Mouse (Mus musculus) liver, embryonic 14.5 days (tissue): ENCODE results near the gene Slc25a35. TPM values are rescaled to one million over a fixed set of nuclear protein-coding genes. Genes with fewer than 3 reads are reported as not detected.

ENCODE experiments used
- ATAC-seq: fragments of 200-750 bp; cut with Nextera tagmentation; 2 replicates; pipeline ENCODE4 v1.8.0; 2017; ENCODE audit warnings: moderate number of reproducible peaks, mild to moderate bottlenecking, moderate library complexity; ENCODE audit not compliant: insufficient read depth
- DNase-seq, 3 experiments: peaks; one replicate each; pipeline ENCODE4 v3.0.0-alpha.2; 2012 to 2013; ENCODE audit warnings: low read depth in 3 of 3, low spot score in 3 of 3
- H3K27ac ChIP-seq: fragments of 300-500 bp; sonication (generic); 2 replicates; pipeline ENCODE4 v1.5.1; 2014; ENCODE audit warnings: moderate library complexity, mild to moderate bottlenecking, control low read depth, inconsistent platforms
- H3K27me3 ChIP-seq: fragments of 300-500 bp; sonication (generic); 2 replicates; pipeline ENCODE4 v1.6.1; 2014; ENCODE audit warnings: mild to moderate bottlenecking, low read length, moderate library complexity; ENCODE audit not compliant: control insufficient read depth, insufficient read depth
- H3K36me3 ChIP-seq: fragments of 300-500 bp; sonication (generic); replicated peaks from 2 replicates; pipeline ENCODE4 v1.6.1; 2014; ENCODE audit warnings: low read depth; ENCODE audit not compliant: control insufficient read depth, insufficient read depth
- H3K4me1 ChIP-seq, 2 experiments: fragments of 200-500 bp in 1 of 2; fragments of 300-500 bp in 1 of 2; sonication (generic) in 1 of 2; replicated peaks; 2 replicates each; pipeline ENCODE4 v1.6.1; 2012 to 2014; ENCODE audit warnings: antibody characterized with exemption in 1 of 2, inconsistent platforms in 1 of 2, low read length in 1 of 2; ENCODE audit not compliant: control insufficient read depth in 2 of 2, insufficient read depth in 2 of 2
- H3K4me2 ChIP-seq: fragments of 300-500 bp; sonication (generic); 2 replicates; pipeline ENCODE4 v1.6.1; 2014; ENCODE audit warnings: low read depth, mild to moderate bottlenecking, control low read depth, moderate library complexity
- H3K4me3 ChIP-seq, 2 experiments: fragments of 200-500 bp in 1 of 2; fragments of 300-500 bp in 1 of 2; sonication (generic) in 1 of 2; 2 replicates each; pipeline ENCODE4 v1.5.1; 2012 to 2014; ENCODE audit warnings: low read depth in 2 of 2, low read length in 2 of 2, mild to moderate bottlenecking in 2 of 2, control low read depth in 1 of 2, inconsistent platforms in 1 of 2, moderate library complexity in 1 of 2; ENCODE audit not compliant: insufficient read depth in 1 of 2
- H3K9ac ChIP-seq: fragments of 300-500 bp; sonication (generic); replicated peaks from 2 replicates; pipeline ENCODE4 v1.6.1; 2014; ENCODE audit warnings: mild to moderate bottlenecking, control low read depth, moderate library complexity
- H3K9me3 ChIP-seq: fragments of 300-500 bp; sonication (generic); 2 replicates; pipeline ENCODE4 v1.6.1; 2016; ENCODE audit warnings: low read length, mixed read lengths; ENCODE audit not compliant: control insufficient read depth
- CTCF ChIP-seq: IDR thresholded peaks from 2 replicates; pipeline ENCODE4 v1.5.1; 2016; ENCODE audit warnings: antibody characterized with exemption, low read depth, control low read depth
- EP300 ChIP-seq: IDR thresholded peaks from 2 replicates; pipeline ENCODE4 v1.6.1; 2016; ENCODE audit warnings: antibody characterized with exemption, low read depth
- WGBS: fragments of 180-500 bp; shearing (Covaris S2); extraction: QIAGEN DNeasy Blood & Tissue Kit; methylation state at CpG from one replicate; pipeline ENCODE4 v1.1.7; 2014; ENCODE audit not compliant: insufficient replicate concordance; 5-methylcytosine and 5-hydroxymethylcytosine counted together
- polyA plus RNA-seq, 2 experiments: library from polyadenylated mRNA; depleted of rRNA in 1 of 2; stranded (reverse) in 1 of 2; unstranded in 1 of 2; fragments of >200 nt; fragmentation: Nextera tagmentation in 1 of 2; extraction: Ambion mirVana in 1 of 2; gene quantifications; 2 replicates each; pipeline versions ENCODE4 v1.2.1 to v1.2.3; 2012 to 2014

The Slc25a35 gene
- polyA plus RNA-seq, 2 experiments, result 0.13 to 0.59 TPM

GRCm38 (mm10) chr11:68975085-68975484 lies 7.2 kb downstream of the Slc25a35 start, which contains the start of gene Rangrf:
Gene Rangrf (minus strand): TSS chr11:68975185.
- no peaks in the 10 kb centered on the region for H3K9me3 ChIP-seq
- H3K4me3 ChIP-seq, result peak within 1 kb of the TSS; percentile 50 to 57; a peak in 2 of 4 replicates
- H3K27ac ChIP-seq, result no peak within 1 kb of the TSS
- ATAC-seq, result no peak
- 67% methylated on average over 7 of the region's 7 CpGs for WGBS
- no peaks in the 10 kb centered on the region for H3K36me3 ChIP-seq
- TF ChIP-seq CTCF (no peak), EP300 (no peak)
- H3K4me2 ChIP-seq, result peak within 1 kb of the TSS; percentile 74
- no peaks in the 10 kb centered on the region for H3K27me3 ChIP-seq
- H3K9ac ChIP-seq, result no peak within 1 kb of the TSS; the same call in 1 of the 2 replicates
- DNase-seq, result no peak
- H3K4me1 ChIP-seq, result peaks cover 0 to 14% of the 10 kb centered on the region in 2 experiments; a peak in 3 of 4 replicates

DNA sequence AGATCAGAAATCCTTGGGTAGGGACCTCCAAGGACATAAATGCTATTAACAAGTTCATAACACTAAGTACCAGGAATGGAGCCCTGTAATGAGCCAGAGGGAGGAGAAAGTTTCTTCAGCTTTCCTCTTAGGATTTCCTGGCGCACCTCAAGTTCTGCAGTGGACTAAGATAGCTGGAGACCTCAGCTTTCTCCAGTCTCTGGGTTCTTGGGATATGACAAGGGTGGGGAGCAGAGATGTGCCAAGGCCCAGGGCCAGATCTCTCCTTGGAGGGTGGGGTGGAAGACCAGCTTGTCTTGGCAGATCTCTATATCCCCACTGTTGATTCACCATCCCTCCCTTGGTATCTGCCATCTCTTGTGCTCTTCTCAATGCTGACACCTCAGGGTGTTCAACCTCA lies 7.7 kb downstream of the Slc25a35 start:
- DNase-seq, result no peak
- H3K27ac ChIP-seq, result no peak overlapping the region
- H3K27me3 ChIP-seq, result no peaks in the 10 kb centered on the region
- no peaks in the 10 kb centered on the region for H3K9me3 ChIP-seq
- H3K4me3 ChIP-seq, result no peak overlapping the region
- TF ChIP-seq CTCF (no peak), EP300 (no peak)
- no peak overlapping the region for H3K9ac ChIP-seq
- ATAC-seq, result no peak
- no peaks in the 10 kb centered on the region for H3K36me3 ChIP-seq
- no peak overlapping the region for H3K4me2 ChIP-seq
- H3K4me1 ChIP-seq, result peaks cover 0 to 14% of the 10 kb centered on the region in 2 experiments; a peak in 3 of 4 replicates
- WGBS, result 71% methylated on average over 1 of the region's 1 CpGs

DNA sequence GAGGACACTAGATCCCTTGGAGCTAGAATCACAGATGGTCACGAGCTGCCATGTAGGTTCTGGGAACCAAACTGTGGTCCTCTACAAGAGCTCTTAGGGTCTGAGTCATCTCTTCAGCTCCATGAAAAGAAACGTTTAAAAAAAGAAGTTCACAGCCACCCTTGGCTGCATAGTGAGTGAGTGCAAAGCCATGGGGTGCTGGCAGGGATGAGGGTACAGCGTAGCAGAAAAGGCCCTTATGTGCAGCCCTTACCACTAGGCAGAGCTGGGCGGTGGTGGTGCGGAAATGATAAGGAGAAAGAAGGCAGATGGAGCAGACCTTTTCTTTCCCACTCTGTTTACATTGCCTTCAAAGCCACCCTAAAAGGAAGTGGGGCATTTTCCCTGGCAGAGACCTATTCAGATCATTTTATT lies 11.4 kb downstream of the Slc25a35 start:
- Histone ChIP-seq H3K27me3 (no peaks in the 10 kb centered on the region), H3K27ac (no peak overlapping the region), H3K9me3 (no peaks in the 10 kb centered on the region), H3K36me3 (no peaks in the 10 kb centered on the region), H3K9ac (0 out of 2 replicates have a peak overlapping the region, but pooled peaks have one; percentile 5), H3K4me1 (0 out of 4 replicates have a peak, but pooled peaks cover 0 to 4% of the 10 kb centered on the region in 2 experiments), H3K4me3 (no peak overlapping the region), H3K4me2 (no peak overlapping the region)
- ATAC-seq, result no peak
- no peak for DNase-seq
- TF ChIP-seq CTCF (no peak), EP300 (no peak)
- 18% methylated on average over 5 of the region's 5 CpGs for WGBS

- H3K36me3 ChIP-seq, result no peaks in the 10 kb centered on the region
- H3K27ac ChIP-seq, result no peak overlapping the region
- TF ChIP-seq CTCF (no peak), EP300 (no peak)
- DNase-seq (no peak), ATAC-seq (no peak)
- H3K4me1 ChIP-seq, result 0 out of 4 replicates have a peak, but pooled peaks cover 0 to 4% of the 10 kb centered on the region in 2 experiments
- no peak overlapping the region for H3K4me3 ChIP-seq
- WGBS, result 53% methylated on average over 3 of the region's 3 CpGs
- H3K9me3 ChIP-seq, result no peaks in the 10 kb centered on the region
- no peak overlapping the region for H3K4me2 ChIP-seq
- no peaks in the 10 kb centered on the region for H3K27me3 ChIP-seq
- no peak overlapping the region for H3K9ac ChIP-seq
Observed at GRCm38 (mm10) chr11:68980919-68981318, 13.0 kb downstream of the Slc25a35 start.

GRCm38 (mm10) chr11:68982639-68983369 lies 14.9 kb downstream of the Slc25a35 start:
- 0 out of 4 replicates have a peak, but pooled peaks cover 0 to 4% of the 10 kb centered on the region in 2 experiments for H3K4me1 ChIP-seq
- H3K9ac ChIP-seq, result no peak overlapping the region
- TF ChIP-seq EP300, result no peak
- peak; percentile 88 for TF ChIP-seq CTCF
- 0 out of 2 replicates have a peak, but pooled peaks have one; percentile 26 for ATAC-seq
- no peak overlapping the region for H3K27ac ChIP-seq
- H3K9me3 ChIP-seq, result no peaks in the 10 kb centered on the region
- no peaks in the 10 kb centered on the region for H3K27me3 ChIP-seq
- no peak overlapping the region for H3K4me2 ChIP-seq
- peak in 2 of 3 experiments; percentile 18 to 25 for DNase-seq
- peaks cover 5% of the 10 kb centered on the region for H3K36me3 ChIP-seq
- H3K4me3 ChIP-seq, result no peak overlapping the region
- 24% methylated on average over 4 of the region's 4 CpGs for WGBS
